Mouse (Mus musculus) liver (tissue): ENCODE measurements around the gene Lefty2.

ENCODE experiments used
- DNase-seq: peaks from one replicate; pipeline ENCODE4 v3.0.0-alpha.2; 2020; ENCODE audit warnings: mixed read lengths

The Lefty2 gene

GRCm38 (mm10) chr1:180901107-180901506 is 8.2 kb downstream of the Lefty2 start:
- DNase-seq, result peak; percentile 33

GRCm38 (mm10) chr1:180902915-180903314 is 10.0 kb downstream of the Lefty2 start:
- peak; percentile 94 for DNase-seq

GRCm38 (mm10) chr1:180903666-180904038 is 10.7 kb downstream of the Lefty2 start:
- no peak for DNase-seq

GRCm38 (mm10) chr1:180904039-180904814 is 11.3 kb downstream of the Lefty2 start, which contains the start of gene Pycr2:
Gene Pycr2, plus strand, starts transcription at chr1:180904293.
- peak; percentile 98 for DNase-seq

- no peak for DNase-seq
Measured at GRCm38 (mm10) chr1:180904815-180905080, 11.8 kb downstream of the Lefty2 start.

GRCm38 (mm10) chr1:180905307-180905706 is 12.4 kb downstream of the Lefty2 start:
- DNase-seq, result peak; percentile 29

GRCm38 (mm10) chr1:180905876-180906275 is 13.0 kb downstream of the Lefty2 start:
- DNase-seq, result no peak

- DNase-seq, result peak; percentile 55
Measured at GRCm38 (mm10) chr1:180906461-180907147, 13.7 kb downstream of the Lefty2 start.

- peak; percentile 41 for DNase-seq
Measured at GRCm38 (mm10) chr1:180911138-180911537, 18.2 kb downstream of the Lefty2 start.

GRCm38 (mm10) chr1:180911653-180912287 is 18.9 kb downstream of the Lefty2 start:
- DNase-seq, result peak; percentile 53

- DNase-seq, result no peak
Measured at GRCm38 (mm10) chr1:180912792-180913191, 19.9 kb downstream of the Lefty2 start.

- no peak for DNase-seq
Measured at GRCm38 (mm10) chr1:180913797-180914196, 20.9 kb downstream of the Lefty2 start.

GRCm38 (mm10) chr1:180916425-180916824 is 23.5 kb downstream of the Lefty2 start:
- no peak for DNase-seq

GRCm38 (mm10) chr1:180917053-180917452 is 24.1 kb downstream of the Lefty2 start:
- no peak for DNase-seq

GRCm38 (mm10) chr1:180919686-180920085 is 26.8 kb downstream of the Lefty2 start:
- DNase-seq, result peak; percentile 77

GRCm38 (mm10) chr1:180922273-180923048 is 29.6 kb downstream of the Lefty2 start:
- DNase-seq, result no peak

GRCm38 (mm10) chr1:180924737-180925136 is 31.8 kb downstream of the Lefty2 start:
- no peak for DNase-seq

- DNase-seq, result no peak
Measured at GRCm38 (mm10) chr1:180926286-180926685, 33.4 kb downstream of the Lefty2 start.

- DNase-seq, result no peak
Measured at GRCm38 (mm10) chr1:180929599-180929998, 36.7 kb downstream of the Lefty2 start.

GRCm38 (mm10) chr1:180931106-180931505 is 38.2 kb downstream of the Lefty2 start:
- DNase-seq, result no peak

GRCm38 (mm10) chr1:180933659-180934058 is 40.8 kb downstream of the Lefty2 start:
- DNase-seq, result no peak

- no peak for DNase-seq
Measured at GRCm38 (mm10) chr1:180934467-180935419, 41.8 kb downstream of the Lefty2 start, which contains the start of gene Lefty1. Gene Lefty1, plus strand, starts transcription at chr1:180935022.
